Mouse (Mus musculus): Measurements from ENCODE around the gene Snf8.

Gene Snf8

GRCm38 (mm10) chr11:96028130-96028529 is 6.6 kb upstream of the Snf8 start:
- no peak for DNase-seq

- DNase-seq, result no peak
Observed at GRCm38 (mm10) chr11:96030571-96030970, 4.1 kb upstream of the Snf8 start.

DNA sequence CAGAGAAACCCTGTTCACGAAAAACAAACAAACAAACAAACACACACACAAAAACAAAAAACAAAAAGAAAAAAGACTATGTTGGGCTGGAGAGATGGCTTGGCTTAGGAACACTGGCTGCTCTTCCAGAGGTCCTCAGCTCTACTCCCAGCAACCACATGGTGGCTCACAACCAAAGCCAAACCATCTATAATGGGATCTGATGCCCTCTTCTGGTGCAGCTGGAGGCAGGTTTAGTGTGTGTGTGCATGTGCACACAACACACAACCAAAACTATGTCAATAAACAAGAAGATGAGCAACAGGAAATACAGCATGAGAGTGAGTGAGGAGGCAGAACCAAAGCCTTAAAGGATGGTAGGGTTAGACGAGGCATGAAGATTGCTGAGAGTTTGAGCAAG is 3.0 kb upstream of the Snf8 start:
- no peak for DNase-seq

GRCm38 (mm10) chr11:96033264-96033663 is 1.4 kb upstream of the Snf8 start:
- peak; percentile 39 for DNase-seq

GRCm38 (mm10) chr11:96034116-96034515 is 569 bp upstream of the Snf8 start:
- DNase-seq, result no peak

DNA sequence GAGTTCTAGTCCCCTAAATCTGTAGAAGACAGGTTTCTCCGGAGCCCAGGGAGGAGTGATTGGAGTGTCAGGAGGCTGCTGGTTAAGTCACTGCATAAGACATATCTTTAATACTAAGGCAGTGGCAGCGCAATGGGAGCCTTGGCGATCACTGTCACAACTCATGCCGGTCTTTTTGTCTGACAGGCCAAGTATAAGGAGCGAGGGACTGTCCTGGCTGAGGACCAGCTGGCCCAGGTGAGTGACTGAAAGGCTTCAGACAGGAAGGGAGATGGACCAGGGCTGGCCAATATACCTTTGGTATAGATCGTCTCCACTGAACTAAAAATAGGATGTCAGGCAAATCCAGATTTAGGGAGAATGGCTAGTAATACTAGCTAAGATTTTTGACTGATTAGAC is 448 bp downstream of the Snf8 start:
- DNase-seq, result no peak

DNA sequence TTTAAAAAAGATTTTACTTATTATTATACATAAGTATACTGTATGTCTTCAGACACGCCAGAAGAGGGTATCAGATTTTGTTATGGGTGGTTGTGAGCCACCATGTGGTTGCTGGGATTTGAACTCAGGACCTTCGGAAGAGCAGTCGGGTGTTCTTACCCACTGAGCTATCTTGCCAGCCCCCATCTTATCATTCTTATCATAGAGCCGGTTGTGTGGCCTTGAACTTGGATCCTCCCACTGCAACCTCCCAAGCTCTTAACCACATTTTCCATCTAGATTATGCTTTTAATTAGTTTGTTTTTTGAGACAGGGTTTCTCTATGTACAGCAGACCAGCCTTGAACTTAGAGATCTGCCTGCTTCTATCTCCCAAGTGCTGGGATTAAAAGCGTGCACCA is 2.8 kb downstream of the Snf8 start:
- no peak for DNase-seq

DNA sequence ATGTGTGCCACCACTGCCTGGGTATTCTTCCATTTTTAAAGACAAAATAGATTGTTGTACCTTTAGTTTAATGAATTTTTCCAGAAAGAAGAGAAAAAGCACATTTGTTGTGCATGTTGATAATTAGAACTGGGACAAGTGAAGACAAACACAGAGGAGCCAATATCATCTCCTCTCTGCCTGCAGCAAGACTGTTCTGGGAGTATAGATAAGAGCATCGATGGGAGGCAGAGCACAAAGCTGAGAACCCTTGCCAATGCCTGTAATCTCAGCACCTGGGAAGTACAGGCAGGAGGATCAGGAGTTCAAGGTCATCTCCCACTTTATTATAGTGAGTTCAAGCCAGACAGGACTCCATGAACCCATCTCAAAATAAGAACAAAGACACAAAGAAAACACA is 3.9 kb downstream of the Snf8 start:
- DNase-seq, result no peak

- DNase-seq, result no peak
Observed at GRCm38 (mm10) chr11:96044803-96045567, 10.3 kb downstream of the Snf8 start.

DNA sequence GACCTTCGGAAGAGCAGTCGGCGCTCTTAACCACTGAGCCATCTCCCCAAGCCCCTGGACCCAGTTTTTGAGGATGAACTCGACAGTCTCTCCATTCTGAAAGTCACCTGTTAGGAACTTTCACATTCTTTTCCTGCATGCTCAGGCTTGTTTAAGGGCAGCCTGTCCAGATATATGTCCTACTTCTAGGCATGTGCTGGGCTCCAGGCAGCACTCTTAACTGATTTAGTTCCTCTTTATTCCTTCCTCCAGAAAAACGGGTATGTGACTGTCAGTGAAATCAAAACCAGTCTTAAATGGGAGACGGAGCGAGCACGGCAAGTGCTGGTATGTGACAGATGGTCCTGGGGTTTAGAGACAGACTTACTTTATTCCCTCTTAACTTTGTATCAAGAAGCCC is 11.3 kb downstream of the Snf8 start:
- no peak for DNase-seq

DNA sequence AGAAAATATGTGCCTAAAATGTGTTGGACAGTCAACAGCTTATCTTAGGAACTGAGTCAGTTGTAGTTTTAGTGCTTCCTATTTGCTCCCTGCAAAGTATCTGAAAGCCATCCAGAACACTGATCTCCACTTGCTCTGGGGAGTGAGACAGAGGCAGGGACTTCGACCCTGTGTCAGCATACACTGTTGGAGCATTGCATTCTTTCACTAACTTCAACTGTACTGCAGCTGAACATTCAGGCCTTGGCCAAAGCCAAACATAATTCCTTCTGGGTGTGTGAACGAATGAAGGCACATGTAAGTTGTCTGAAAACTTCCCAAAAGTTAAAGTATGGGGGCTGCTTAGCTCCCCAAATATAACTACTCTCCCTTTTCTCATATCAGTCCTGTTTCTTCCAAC is 12.1 kb downstream of the Snf8 start:
- no peak for DNase-seq

- DNase-seq, result no peak
Observed at GRCm38 (mm10) chr11:96047469-96048373, 13.0 kb downstream of the Snf8 start.

DNA sequence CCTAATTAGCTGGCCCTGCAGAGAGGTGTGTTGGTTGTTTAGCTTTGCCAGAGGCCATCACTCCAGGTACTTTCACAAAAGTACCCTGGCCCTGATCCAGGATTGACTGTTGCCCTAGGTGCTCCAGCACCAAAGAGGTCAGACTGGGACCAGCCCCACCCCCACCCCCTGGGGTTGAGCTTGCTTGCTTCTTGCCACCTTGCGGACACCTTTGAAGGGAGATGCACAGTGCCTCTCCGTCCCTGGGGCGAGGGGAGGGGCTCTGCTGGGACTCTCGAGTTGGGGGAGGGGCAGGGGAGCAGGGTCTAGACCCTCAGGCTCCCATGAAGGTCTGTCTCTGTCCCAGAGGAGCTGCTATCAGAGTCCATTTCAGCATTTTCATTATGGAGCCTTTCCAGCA is 15.3 kb downstream of the Snf8 start:
- DNase-seq, result no peak

- no peak for DNase-seq
Observed at GRCm38 (mm10) chr11:96050854-96051253, 16.2 kb downstream of the Snf8 start.

GRCm38 (mm10) chr11:96058309-96058708 is 23.6 kb downstream of the Snf8 start:
- DNase-seq, result no peak

- DNase-seq, result no peak
Observed at GRCm38 (mm10) chr11:96064521-96065214, 30.0 kb downstream of the Snf8 start.

- peak; percentile 98 for DNase-seq
Observed at GRCm38 (mm10) chr11:96065215-96065911, 30.7 kb downstream of the Snf8 start, which contains the start of gene Ube2z. Gene Ube2z (minus strand): TSS chr11:96065388.

GRCm38 (mm10) chr11:96068231-96068630 is 33.5 kb downstream of the Snf8 start:
- DNase-seq, result no peak

- DNase-seq, result no peak
Observed at GRCm38 (mm10) chr11:96070353-96070752, 35.7 kb downstream of the Snf8 start.

DNA sequence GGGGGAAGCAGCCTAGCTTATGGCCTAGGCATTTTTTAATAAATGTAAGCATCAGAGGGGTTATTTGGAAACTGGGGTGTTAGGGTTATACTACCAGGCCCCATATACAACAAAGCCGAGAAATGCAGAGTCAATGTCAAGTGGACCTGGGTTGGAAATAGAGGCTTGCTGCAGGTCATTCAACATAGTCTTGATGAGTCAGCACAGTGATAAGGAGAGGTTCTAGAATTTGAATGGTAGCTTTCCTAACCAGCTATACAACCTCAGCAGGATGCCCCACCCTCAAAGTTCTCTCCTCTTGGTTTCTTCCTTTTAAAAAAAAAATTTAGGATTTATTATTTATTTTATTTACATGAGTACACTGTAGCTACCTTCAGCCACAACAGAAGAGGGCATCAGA is 36.3 kb downstream of the Snf8 start:
- DNase-seq, result no peak

GRCm38 (mm10) chr11:96073295-96073993 is 38.8 kb downstream of the Snf8 start:
- DNase-seq, result no peak
